Mouse (Mus musculus) forebrain, postnatal 0 days (tissue): ENCODE data around the gene Slc36a3. TPM values are rescaled to one million over a fixed set of nuclear protein-coding genes. Genes with fewer than 3 reads are reported as not detected.

Experiments used
- ATAC-seq: fragments of 200-750 bp; cut with Nextera tagmentation; 2 replicates; pipeline ENCODE4 v1.8.0; 2017; ENCODE audit warnings: mild to moderate bottlenecking, moderate library complexity
- DNase-seq: peaks from one replicate; pipeline ENCODE4 v3.0.0-alpha.2; 2015
- H3K27ac ChIP-seq: fragments of 300-500 bp; sonication (generic); 2 replicates; pipeline ENCODE4 v1.5.1; 2014; ENCODE audit warnings: low read depth, mild to moderate bottlenecking, antibody characterized with exemption, low read length, moderate library complexity, mixed read lengths
- H3K27me3 ChIP-seq: fragments of 300-500 bp; sonication (generic); 2 replicates; pipeline ENCODE4 v1.6.1; 2014; ENCODE audit warnings: mild to moderate bottlenecking, low read length, mixed read lengths; ENCODE audit not compliant: insufficient read depth
- H3K36me3 ChIP-seq: fragments of 300-500 bp; sonication (generic); 2 replicates; pipeline ENCODE4 v1.6.1; 2014; ENCODE audit warnings: mild to moderate bottlenecking, moderate library complexity; ENCODE audit not compliant: insufficient read depth
- H3K4me1 ChIP-seq: fragments of 300-500 bp; sonication (generic); 2 replicates; pipeline ENCODE4 v1.6.1; 2014; ENCODE audit warnings: antibody characterized with exemption; ENCODE audit not compliant: insufficient read depth
- H3K4me2 ChIP-seq: fragments of 300-500 bp; sonication (generic); 2 replicates; pipeline ENCODE4 v1.6.1; 2014; ENCODE audit warnings: low read depth, mild to moderate bottlenecking, moderate library complexity
- H3K4me3 ChIP-seq: fragments of 300-500 bp; sonication (generic); 2 replicates; pipeline ENCODE4 v1.5.1; 2014; ENCODE audit warnings: low read depth, low read length, mixed read lengths
- H3K9ac ChIP-seq: fragments of 300-500 bp; sonication (generic); 2 replicates; pipeline ENCODE4 v1.6.1; 2014; ENCODE audit warnings: mild to moderate bottlenecking
- H3K9me3 ChIP-seq: fragments of 300-500 bp; sonication (generic); 2 replicates; pipeline ENCODE4 v1.6.1; 2016; ENCODE audit warnings: low read length
- CTCF ChIP-seq: sonication (generic); IDR thresholded peaks from 2 replicates; pipeline ENCODE4 v1.5.1; 2016; ENCODE audit warnings: antibody characterized with exemption, control low read depth, low read depth
- WGBS: fragments of 180-500 bp; shearing (Covaris S2); extraction: QIAGEN DNeasy Blood & Tissue Kit; methylation state at CpG from one replicate; pipeline ENCODE4 v1.1.7; 2014; 5-methylcytosine and 5-hydroxymethylcytosine counted together
- polyA plus RNA-seq: library from polyadenylated mRNA; unstranded; fragments of >200 nt; fragmentation: Nextera tagmentation; extraction: Ambion mirVana; gene quantifications from 2 replicates; pipeline ENCODE4 v1.2.1, GENCODE M21; 2015
- total RNA-seq: library from RNA; depleted of rRNA; stranded (reverse); fragments of >200 nt; gene quantifications from 2 replicates; pipeline ENCODE4 v1.2.3, GENCODE M21; 2014

Slc36a3 gene
- total and polyA plus RNA-seq, 2 experiments from 2014 or later, result not detected

DNA sequence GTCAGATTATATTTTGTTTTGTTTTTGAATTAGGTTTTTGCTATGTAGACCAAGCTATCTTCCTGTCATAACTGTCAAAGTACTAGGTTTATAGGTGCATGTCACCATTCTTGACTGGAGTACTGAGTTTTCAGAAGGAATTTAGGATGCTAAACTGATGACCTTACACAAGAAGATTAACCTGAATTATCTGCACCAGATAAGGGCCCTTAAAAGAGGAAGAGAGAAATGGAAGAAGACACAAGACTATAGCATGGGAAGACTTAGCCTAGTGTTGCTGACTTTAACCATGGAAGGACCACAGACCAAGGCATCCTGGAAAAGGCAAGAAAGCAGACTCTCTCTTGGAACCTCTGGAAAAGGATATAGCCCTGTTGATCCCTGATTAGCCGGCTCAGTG, 18.3 kb downstream of the Slc36a3 start:
- TF ChIP-seq CTCF, result no peak
- H3K4me3 ChIP-seq, result no peak overlapping the region
- no peak overlapping the region for H3K9ac ChIP-seq
- H3K36me3 ChIP-seq, result no peaks in the 10 kb centered on the region
- 100% methylated on average over 1 of the region's 1 CpGs for WGBS
- DNase-seq (no peak), ATAC-seq (no peak)
- no peaks in the 10 kb centered on the region for H3K4me1 ChIP-seq
- H3K27me3 ChIP-seq, result no peaks in the 10 kb centered on the region
- no peaks in the 10 kb centered on the region for H3K9me3 ChIP-seq
- no peak overlapping the region for H3K27ac ChIP-seq
- no peak overlapping the region for H3K4me2 ChIP-seq

- WGBS, result 91% methylated on average over 1 of the region's 1 CpGs
- DNase-seq, result no peak
- Histone ChIP-seq H3K4me2 (no peak overlapping the region), H3K9me3 (no peaks in the 10 kb centered on the region), H3K27me3 (no peaks in the 10 kb centered on the region), H3K27ac (no peak overlapping the region), H3K9ac (no peak overlapping the region), H3K4me3 (no peak overlapping the region), H3K4me1 (no peaks in the 10 kb centered on the region), H3K36me3 (no peaks in the 10 kb centered on the region)
- no peak for ATAC-seq
- TF ChIP-seq CTCF, result no peak
Measured at GRCm38 (mm10) chr11:55131946-55132345, 19.6 kb downstream of the Slc36a3 start.

DNA sequence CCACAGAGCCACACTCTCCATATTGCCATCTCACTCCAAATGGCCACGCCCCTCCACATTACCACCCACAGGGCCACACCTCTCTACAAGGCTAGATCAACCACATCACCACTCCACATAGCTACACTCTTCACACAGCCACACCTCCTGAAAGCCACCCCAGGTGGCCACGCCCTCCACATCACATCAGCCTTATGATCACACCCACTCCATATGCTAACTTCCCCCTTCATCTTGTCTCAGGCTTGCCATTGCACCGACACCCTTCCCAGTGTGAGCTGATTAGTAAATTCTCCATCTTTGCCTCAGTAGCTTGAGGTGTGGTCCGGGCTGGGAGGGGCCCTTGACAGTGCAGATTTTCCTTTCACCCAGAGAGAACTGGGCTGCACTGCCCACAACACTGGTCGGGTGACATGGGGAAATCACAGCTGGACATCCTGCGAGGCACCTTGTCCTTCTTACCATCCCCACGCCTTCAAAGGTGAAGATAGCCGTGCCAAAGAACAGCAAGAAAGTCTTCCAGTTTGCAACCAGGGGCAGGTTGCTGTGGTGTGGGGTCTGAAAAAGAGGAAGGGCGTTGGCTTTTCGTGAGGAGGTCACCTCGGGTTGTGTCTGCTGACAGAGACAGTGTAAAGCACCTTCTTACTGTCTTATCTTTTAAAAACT, 20.3 kb downstream of the Slc36a3 start:
- H3K36me3 ChIP-seq, result no peaks in the 10 kb centered on the region
- H3K4me1 ChIP-seq, result no peaks in the 10 kb centered on the region
- H3K27me3 ChIP-seq, result no peaks in the 10 kb centered on the region
- ATAC-seq (no peak), DNase-seq (no peak)
- no peak overlapping the region for H3K27ac ChIP-seq
- H3K9me3 ChIP-seq, result no peaks in the 10 kb centered on the region
- no peak for TF ChIP-seq CTCF
- H3K9ac ChIP-seq, result no peak overlapping the region
- no peak overlapping the region for H3K4me2 ChIP-seq
- H3K4me3 ChIP-seq, result no peak overlapping the region
- 93% methylated on average over 11 of the region's 11 CpGs for WGBS

DNA sequence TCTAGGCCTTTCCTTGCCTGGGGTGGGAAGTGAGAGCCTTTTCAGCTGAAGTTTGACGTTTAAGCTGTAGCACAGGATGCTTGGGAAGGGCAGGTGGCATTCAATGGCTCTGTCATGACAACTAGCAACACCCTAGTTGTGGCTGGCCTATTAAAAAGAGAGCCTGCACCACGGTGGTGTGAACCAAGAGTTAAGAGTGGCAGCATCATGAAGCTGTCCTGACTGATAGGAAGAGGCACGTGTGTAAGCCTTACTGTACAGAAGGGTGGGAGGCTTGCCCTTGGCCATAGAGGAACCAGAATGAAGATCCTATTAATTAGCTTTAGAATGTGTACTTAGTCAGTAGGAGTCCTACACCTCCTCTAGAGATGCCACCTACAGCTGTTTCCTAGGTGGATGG, 23.1 kb downstream of the Slc36a3 start:
- DNase-seq, result no peak
- Histone ChIP-seq H3K9me3 (no peaks in the 10 kb centered on the region), H3K36me3 (no peaks in the 10 kb centered on the region), H3K4me3 (no peak overlapping the region), H3K27ac (no peak overlapping the region), H3K4me1 (no peaks in the 10 kb centered on the region), H3K9ac (no peak overlapping the region), H3K27me3 (no peaks in the 10 kb centered on the region), H3K4me2 (no peak overlapping the region)
- WGBS, result 44% methylated on average over 3 of the region's 3 CpGs
- no peak for ATAC-seq
- no peak for TF ChIP-seq CTCF

DNA sequence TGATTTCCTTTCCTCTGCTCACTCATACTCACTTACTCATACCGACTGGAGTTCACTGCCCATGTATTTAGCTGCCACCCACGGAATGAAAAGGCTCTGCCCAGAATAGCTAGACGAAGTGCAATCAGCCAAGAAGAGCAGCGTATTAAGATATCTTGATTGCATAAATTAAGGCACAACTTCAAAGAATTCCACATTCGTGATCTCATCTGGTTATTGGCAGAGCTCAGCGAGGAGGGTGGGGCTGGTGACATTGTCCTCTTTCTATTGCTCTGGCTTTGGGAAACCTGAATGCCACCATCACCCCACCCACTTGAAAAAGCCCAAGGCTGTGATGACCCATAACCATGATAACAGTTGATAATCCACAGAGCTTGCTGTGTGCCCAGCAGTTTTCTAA, 23.6 kb downstream of the Slc36a3 start:
- no peaks in the 10 kb centered on the region for H3K9me3 ChIP-seq
- WGBS, result 25% methylated on average over 6 of the region's 6 CpGs
- H3K27ac ChIP-seq, result no peak overlapping the region
- no peak for TF ChIP-seq CTCF
- H3K9ac ChIP-seq, result no peak overlapping the region
- H3K36me3 ChIP-seq, result no peaks in the 10 kb centered on the region
- ATAC-seq, result peak; percentile 29; the same call in 1 of the 2 replicates
- no peak overlapping the region for H3K4me3 ChIP-seq
- no peak for DNase-seq
- no peak overlapping the region for H3K4me2 ChIP-seq
- no peaks in the 10 kb centered on the region for H3K4me1 ChIP-seq
- H3K27me3 ChIP-seq, result no peaks in the 10 kb centered on the region

- no peaks in the 10 kb centered on the region for H3K9me3 ChIP-seq
- DNase-seq (no peak), ATAC-seq (no peak)
- H3K27ac ChIP-seq, result no peak overlapping the region
- no peak for TF ChIP-seq CTCF
- no peak overlapping the region for H3K4me3 ChIP-seq
- no peak overlapping the region for H3K9ac ChIP-seq
- H3K4me1 ChIP-seq, result no peaks in the 10 kb centered on the region
- no peak overlapping the region for H3K4me2 ChIP-seq
- no peaks in the 10 kb centered on the region for H3K36me3 ChIP-seq
- WGBS, result 86% methylated on average over 3 of the region's 3 CpGs
- H3K27me3 ChIP-seq, result no peaks in the 10 kb centered on the region
Measured at GRCm38 (mm10) chr11:55126663-55127062, 24.8 kb downstream of the Slc36a3 start.

DNA sequence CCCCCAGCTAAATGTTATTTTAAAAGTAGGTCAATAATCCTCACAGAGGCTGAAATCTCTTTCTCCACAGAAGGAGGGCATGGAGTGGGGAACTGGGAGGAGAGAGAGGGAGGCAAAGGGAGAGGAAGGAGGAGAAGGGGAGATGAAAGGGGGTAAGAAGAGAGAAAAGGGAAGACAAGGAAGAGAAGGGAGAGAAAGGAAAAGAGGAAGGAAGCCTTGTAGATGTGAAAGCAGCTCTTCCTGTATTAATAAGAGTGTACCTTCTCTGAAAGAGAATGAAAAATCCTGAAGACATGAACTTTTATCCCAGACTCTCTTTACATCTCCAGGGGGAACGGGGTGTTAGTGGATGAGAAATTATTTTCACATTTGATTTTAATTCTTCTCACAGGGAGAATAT, 30.1 kb downstream of the Slc36a3 start:
- ATAC-seq, result no peak
- Histone ChIP-seq H3K36me3 (no peaks in the 10 kb centered on the region), H3K27me3 (no peaks in the 10 kb centered on the region), H3K4me3 (no peak overlapping the region), H3K9me3 (no peaks in the 10 kb centered on the region), H3K27ac (no peak overlapping the region), H3K9ac (no peak overlapping the region), H3K4me1 (no peaks in the 10 kb centered on the region), H3K4me2 (no peak overlapping the region)
- no peak for DNase-seq
- 89% methylated on average over 1 of the region's 1 CpGs for WGBS
- no peak for TF ChIP-seq CTCF
